Mouse (Mus musculus) bone marrow, adult 2 months (tissue): ENCODE measurements around the gene Eps8l2.

Experiments used
- CTCF ChIP-seq: fragments of 200-500 bp; IDR thresholded peaks from 2 replicates; pipeline ENCODE4 v1.5.1; 2011; ENCODE audit warnings: low read length, control low read depth; ENCODE audit not compliant: control insufficient read depth, insufficient read depth
- POLR2A ChIP-seq: fragments of 200-500 bp; IDR thresholded peaks from 2 replicates; pipeline ENCODE4 v1.6.1; 2011; ENCODE audit warnings: low read depth, mild to moderate bottlenecking, control low read depth, low read length, borderline replicate concordance; ENCODE audit not compliant: control insufficient read depth

GRCm38 (mm10) chr7:141293852-141294471 lies 44.7 kb upstream of the Eps8l2 start:
- TF ChIP-seq CTCF = peak; percentile 9; the same call in 1 of the 2 replicates
- TF ChIP-seq POLR2A = peak; percentile 31; the same call in 1 of the 2 replicates
